Mouse (Mus musculus) midbrain, postnatal 0 days (tissue): ENCODE data around the gene Phb2. TPM values are rescaled to one million over a fixed set of nuclear protein-coding genes. Genes with fewer than 3 reads are reported as not detected.

Source experiments
- ATAC-seq: fragments of 200-750 bp; cut with Nextera tagmentation; 2 replicates; pipeline ENCODE4 v1.8.0; 2017; ENCODE audit warnings: moderate number of reproducible peaks, mild to moderate bottlenecking, moderate TSS enrichment, moderate library complexity; ENCODE audit not compliant: low FRiP score
- DNase-seq: peaks from one replicate; pipeline ENCODE4 v3.0.0-alpha.2; 2015; ENCODE audit warnings: low spot score
- H3K27ac ChIP-seq: fragments of 300-500 bp; sonication (generic); 2 replicates; pipeline ENCODE4 v1.5.1; 2014; ENCODE audit warnings: low read depth, mild to moderate bottlenecking, low read length, mixed read lengths
- H3K27me3 ChIP-seq: fragments of 300-500 bp; sonication (generic); 2 replicates; pipeline ENCODE4 v1.6.1; 2014; ENCODE audit warnings: low read length, control low read depth, mixed read lengths; ENCODE audit not compliant: insufficient read depth
- H3K36me3 ChIP-seq: fragments of 300-500 bp; sonication (generic); 2 replicates; pipeline ENCODE4 v1.6.1; 2014; ENCODE audit warnings: low read length, control low read depth, mixed read lengths; ENCODE audit not compliant: insufficient read depth
- H3K4me1 ChIP-seq: fragments of 300-500 bp; sonication (generic); 2 replicates; pipeline ENCODE4 v1.6.1; 2014; ENCODE audit warnings: mild to moderate bottlenecking, control low read depth, antibody characterized with exemption, low read length, mixed read lengths; ENCODE audit not compliant: insufficient read depth
- H3K4me2 ChIP-seq: fragments of 300-500 bp; sonication (generic); 2 replicates; pipeline ENCODE4 v1.6.1; 2014; ENCODE audit warnings: low read depth, mild to moderate bottlenecking, low read length, mixed read lengths; ENCODE audit not compliant: poor library complexity, severe bottlenecking
- H3K4me3 ChIP-seq: fragments of 300-500 bp; sonication (generic); 2 replicates; pipeline ENCODE4 v1.5.1; 2014; ENCODE audit warnings: low read depth, mild to moderate bottlenecking, low read length, moderate library complexity
- H3K9ac ChIP-seq: fragments of 300-500 bp; sonication (generic); replicated peaks from 2 replicates; pipeline ENCODE4 v1.6.1; 2014; ENCODE audit warnings: mild to moderate bottlenecking, low read length, moderate library complexity, mixed read lengths; ENCODE audit not compliant: poor library complexity, severe bottlenecking
- H3K9me3 ChIP-seq: fragments of 300-500 bp; sonication (generic); 2 replicates; pipeline ENCODE4 v1.6.1; 2016; ENCODE audit warnings: low read length, control low read depth
- CTCF ChIP-seq: IDR thresholded peaks from 2 replicates; pipeline ENCODE4 v1.5.1; 2016; ENCODE audit warnings: antibody characterized with exemption, mild to moderate bottlenecking
- WGBS: fragments of 180-500 bp; shearing (Covaris S2); extraction: QIAGEN DNeasy Blood & Tissue Kit; methylation state at CpG from one replicate; pipeline ENCODE4 v1.1.7; 2014; 5-methylcytosine and 5-hydroxymethylcytosine counted together
- polyA plus RNA-seq: library from polyadenylated mRNA; unstranded; fragments of >200 nt; fragmentation: Nextera tagmentation; extraction: Ambion mirVana; gene quantifications from 2 replicates; pipeline ENCODE4 v1.2.1, GENCODE M21; 2015
- total RNA-seq: library from RNA; depleted of rRNA; stranded (reverse); fragments of >200 nt; gene quantifications from 2 replicates; pipeline ENCODE4 v1.2.3, GENCODE M21; 2014

Gene Phb2
- total and polyA plus RNA-seq, 2 experiments from 2014 or later, result 230 to 265 TPM

- Histone ChIP-seq H3K36me3 (peaks cover 47% of the 10 kb centered on the region), H3K9ac (peak overlapping the region; percentile 84), H3K27me3 (no peaks in the 10 kb centered on the region), H3K4me2 (peak overlapping the region; percentile 97), H3K27ac (peak overlapping the region; percentile 87), H3K9me3 (no peaks in the 10 kb centered on the region), H3K4me3 (peak overlapping the region; percentile 44), H3K4me1 (no peaks in the 10 kb centered on the region)
- under 1% methylated on average over 72 of the region's 85 CpGs for WGBS
- peak; percentile 86 for ATAC-seq
- DNase-seq, result peak; percentile 98
- TF ChIP-seq CTCF, result peak; percentile 89
Measured at GRCm38 (mm10) chr6:124745490-124746295, 33.6 kb downstream of the Phb2 start.

- H3K36me3 ChIP-seq, result peaks cover 47% of the 10 kb centered on the region
- H3K4me3 ChIP-seq, result peak overlapping the region; percentile 44
- no peaks in the 10 kb centered on the region for H3K27me3 ChIP-seq
- TF ChIP-seq CTCF, result no peak
- H3K4me1 ChIP-seq, result no peaks in the 10 kb centered on the region
- peak overlapping the region; percentile 87 for H3K27ac ChIP-seq
- H3K9ac ChIP-seq, result peak overlapping the region; percentile 84
- ATAC-seq (0 out of 2 replicates have a peak, but pooled peaks have one; percentile 1), DNase-seq (no peak)
- H3K9me3 ChIP-seq, result no peaks in the 10 kb centered on the region
- peak overlapping the region; percentile 97 for H3K4me2 ChIP-seq
- WGBS, result 12% methylated on average over 8 of the region's 8 CpGs
Measured at GRCm38 (mm10) chr6:124746296-124746605, 34.1 kb downstream of the Phb2 start.

GRCm38 (mm10) chr6:124746654-124747632 is 34.8 kb downstream of the Phb2 start:
- ATAC-seq (no peak), DNase-seq (no peak)
- Histone ChIP-seq H3K4me1 (no peaks in the 10 kb centered on the region), H3K36me3 (peaks cover 47% of the 10 kb centered on the region), H3K9ac (no peak overlapping the region), H3K9me3 (no peaks in the 10 kb centered on the region), H3K27ac (0 out of 2 replicates have a peak overlapping the region, but pooled peaks have one; percentile 87), H3K4me2 (peak overlapping the region; percentile 97; the same call in 1 of the 2 replicates), H3K27me3 (no peaks in the 10 kb centered on the region), H3K4me3 (no peak overlapping the region)
- WGBS, result 87% methylated on average over 7 of the region's 7 CpGs
- no peak for TF ChIP-seq CTCF

- H3K4me2 ChIP-seq, result no peak overlapping the region
- ATAC-seq (no peak), DNase-seq (no peak)
- no peak for TF ChIP-seq CTCF
- no peaks in the 10 kb centered on the region for H3K27me3 ChIP-seq
- no peaks in the 10 kb centered on the region for H3K9me3 ChIP-seq
- H3K36me3 ChIP-seq, result peaks cover 24% of the 10 kb centered on the region
- 79% methylated on average over 8 of the region's 8 CpGs for WGBS
- no peak overlapping the region for H3K27ac ChIP-seq
- peaks cover 15% of the 10 kb centered on the region for H3K4me1 ChIP-seq
- no peak overlapping the region for H3K9ac ChIP-seq
- no peak overlapping the region for H3K4me3 ChIP-seq
Measured at GRCm38 (mm10) chr6:124750405-124750804, 38.3 kb downstream of the Phb2 start.

GRCm38 (mm10) chr6:124753861-124754260 is 41.7 kb downstream of the Phb2 start:
- no peak for ATAC-seq
- Histone ChIP-seq H3K27me3 (no peaks in the 10 kb centered on the region), H3K4me1 (peaks cover 28% of the 10 kb centered on the region), H3K9me3 (no peaks in the 10 kb centered on the region), H3K27ac (no peak overlapping the region), H3K36me3 (peaks cover 10% of the 10 kb centered on the region), H3K4me3 (no peak overlapping the region), H3K9ac (no peak overlapping the region), H3K4me2 (peak overlapping the region; percentile 92)
- 95% methylated on average over 2 of the region's 2 CpGs for WGBS
- no peak for TF ChIP-seq CTCF
- DNase-seq, result no peak
